Mouse (Mus musculus) liver, embryonic 14.5 days (tissue): ENCODE data around the gene Supt3. TPM values are rescaled to one million over a fixed set of nuclear protein-coding genes. Genes with fewer than 3 reads are reported as not detected.

Experiments used
- ATAC-seq: fragments of 200-750 bp; cut with Nextera tagmentation; 2 replicates; pipeline ENCODE4 v1.8.0; 2017; ENCODE audit warnings: moderate number of reproducible peaks, mild to moderate bottlenecking, moderate library complexity; ENCODE audit not compliant: insufficient read depth
- DNase-seq, 3 experiments: peaks; one replicate each; pipeline ENCODE4 v3.0.0-alpha.2; 2012 to 2013; ENCODE audit warnings: low read depth in 3 of 3, low spot score in 3 of 3
- H3K27ac ChIP-seq: fragments of 300-500 bp; sonication (generic); 2 replicates; pipeline ENCODE4 v1.5.1; 2014; ENCODE audit warnings: moderate library complexity, mild to moderate bottlenecking, control low read depth, inconsistent platforms
- H3K27me3 ChIP-seq: fragments of 300-500 bp; sonication (generic); 2 replicates; pipeline ENCODE4 v1.6.1; 2014; ENCODE audit warnings: mild to moderate bottlenecking, low read length, moderate library complexity; ENCODE audit not compliant: control insufficient read depth, insufficient read depth
- H3K36me3 ChIP-seq: fragments of 300-500 bp; sonication (generic); replicated peaks from 2 replicates; pipeline ENCODE4 v1.6.1; 2014; ENCODE audit warnings: low read depth; ENCODE audit not compliant: control insufficient read depth, insufficient read depth
- H3K4me1 ChIP-seq, 2 experiments: fragments of 200-500 bp in 1 of 2; fragments of 300-500 bp in 1 of 2; sonication (generic) in 1 of 2; replicated peaks; 2 replicates each; pipeline ENCODE4 v1.6.1; 2012 to 2014; ENCODE audit warnings: antibody characterized with exemption in 1 of 2, inconsistent platforms in 1 of 2, low read length in 1 of 2; ENCODE audit not compliant: control insufficient read depth in 2 of 2, insufficient read depth in 2 of 2
- H3K4me2 ChIP-seq: fragments of 300-500 bp; sonication (generic); 2 replicates; pipeline ENCODE4 v1.6.1; 2014; ENCODE audit warnings: low read depth, mild to moderate bottlenecking, control low read depth, moderate library complexity
- H3K4me3 ChIP-seq, 2 experiments: fragments of 200-500 bp in 1 of 2; fragments of 300-500 bp in 1 of 2; sonication (generic) in 1 of 2; 2 replicates each; pipeline ENCODE4 v1.5.1; 2012 to 2014; ENCODE audit warnings: low read depth in 2 of 2, low read length in 2 of 2, mild to moderate bottlenecking in 2 of 2, control low read depth in 1 of 2, inconsistent platforms in 1 of 2, moderate library complexity in 1 of 2; ENCODE audit not compliant: insufficient read depth in 1 of 2
- H3K9ac ChIP-seq: fragments of 300-500 bp; sonication (generic); replicated peaks from 2 replicates; pipeline ENCODE4 v1.6.1; 2014; ENCODE audit warnings: mild to moderate bottlenecking, control low read depth, moderate library complexity
- H3K9me3 ChIP-seq: fragments of 300-500 bp; sonication (generic); 2 replicates; pipeline ENCODE4 v1.6.1; 2016; ENCODE audit warnings: low read length, mixed read lengths; ENCODE audit not compliant: control insufficient read depth
- CTCF ChIP-seq: IDR thresholded peaks from 2 replicates; pipeline ENCODE4 v1.5.1; 2016; ENCODE audit warnings: antibody characterized with exemption, low read depth, control low read depth
- EP300 ChIP-seq: IDR thresholded peaks from 2 replicates; pipeline ENCODE4 v1.6.1; 2016; ENCODE audit warnings: antibody characterized with exemption, low read depth
- WGBS: fragments of 180-500 bp; shearing (Covaris S2); extraction: QIAGEN DNeasy Blood & Tissue Kit; methylation state at CpG from one replicate; pipeline ENCODE4 v1.1.7; 2014; ENCODE audit not compliant: insufficient replicate concordance; 5-methylcytosine and 5-hydroxymethylcytosine counted together
- polyA plus RNA-seq, 2 experiments: library from polyadenylated mRNA; depleted of rRNA in 1 of 2; stranded (reverse) in 1 of 2; unstranded in 1 of 2; fragments of >200 nt; fragmentation: Nextera tagmentation in 1 of 2; extraction: Ambion mirVana in 1 of 2; gene quantifications; 2 replicates each; pipeline versions ENCODE4 v1.2.1 to v1.2.3; 2012 to 2014

The Supt3 gene
- polyA plus RNA-seq, 2 experiments: 2.7 to 5.3 TPM

DNA sequence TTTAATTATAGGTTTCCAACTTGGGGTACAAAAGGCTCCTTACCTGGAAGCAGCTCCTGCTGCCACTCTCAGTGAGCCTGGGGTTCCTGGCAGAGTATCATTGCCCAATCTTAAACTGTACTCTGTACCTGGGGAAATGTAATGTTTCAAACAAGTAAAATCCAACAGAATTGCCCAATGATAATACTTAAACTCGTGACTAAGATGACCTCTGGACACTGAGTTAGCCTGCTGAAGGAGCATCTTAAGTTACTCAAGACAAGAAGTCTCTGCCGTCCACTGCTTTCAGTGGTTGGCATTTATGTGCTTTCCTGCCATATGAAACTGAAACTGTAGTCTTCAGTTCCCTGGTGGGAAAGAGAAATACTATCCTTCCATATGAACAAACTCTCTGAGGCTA is 279.9 kb downstream of the Supt3 start:
- 59% methylated on average over 2 of the region's 2 CpGs for WGBS
- no peak overlapping the region for H3K27ac ChIP-seq
- H3K4me2 ChIP-seq: no peak overlapping the region
- no peak overlapping the region for H3K4me3 ChIP-seq
- no peaks in the 10 kb centered on the region for H3K9me3 ChIP-seq
- H3K27me3 ChIP-seq: no peaks in the 10 kb centered on the region
- H3K9ac ChIP-seq: no peak overlapping the region
- no peaks in the 10 kb centered on the region for H3K36me3 ChIP-seq
- ATAC-seq (no peak), DNase-seq (no peak)
- TF ChIP-seq CTCF (no peak), EP300 (no peak)
- no peaks in the 10 kb centered on the region for H3K4me1 ChIP-seq

DNA sequence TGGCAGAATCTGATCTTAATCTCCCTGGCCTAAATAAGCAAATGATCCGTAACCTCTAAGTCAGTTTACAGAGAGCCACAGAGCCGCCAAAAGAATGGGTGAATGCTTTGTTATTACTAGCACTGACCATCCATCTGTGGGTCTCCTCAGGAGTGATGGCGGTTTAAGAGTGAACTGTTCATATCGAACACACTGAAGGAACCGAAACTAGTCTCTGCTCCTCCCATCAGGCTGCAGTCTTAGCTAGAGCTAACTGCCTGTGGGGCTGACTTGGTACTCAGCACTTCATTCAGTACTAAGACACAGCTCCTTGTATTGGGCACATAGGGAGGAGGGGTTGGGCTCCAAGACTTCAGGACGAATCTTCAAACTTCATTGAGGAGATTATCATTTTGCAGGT is 280.8 kb downstream of the Supt3 start:
- H3K27me3 ChIP-seq: no peaks in the 10 kb centered on the region
- H3K9ac ChIP-seq: no peak overlapping the region
- no peak overlapping the region for H3K4me3 ChIP-seq
- ATAC-seq (no peak), DNase-seq (no peak)
- H3K9me3 ChIP-seq: no peaks in the 10 kb centered on the region
- no peaks in the 10 kb centered on the region for H3K4me1 ChIP-seq
- H3K27ac ChIP-seq: no peak overlapping the region
- no peaks in the 10 kb centered on the region for H3K36me3 ChIP-seq
- no peak overlapping the region for H3K4me2 ChIP-seq
- WGBS: 73% methylated on average over 6 of the region's 6 CpGs
- TF ChIP-seq EP300 (no peak), CTCF (no peak)

DNA sequence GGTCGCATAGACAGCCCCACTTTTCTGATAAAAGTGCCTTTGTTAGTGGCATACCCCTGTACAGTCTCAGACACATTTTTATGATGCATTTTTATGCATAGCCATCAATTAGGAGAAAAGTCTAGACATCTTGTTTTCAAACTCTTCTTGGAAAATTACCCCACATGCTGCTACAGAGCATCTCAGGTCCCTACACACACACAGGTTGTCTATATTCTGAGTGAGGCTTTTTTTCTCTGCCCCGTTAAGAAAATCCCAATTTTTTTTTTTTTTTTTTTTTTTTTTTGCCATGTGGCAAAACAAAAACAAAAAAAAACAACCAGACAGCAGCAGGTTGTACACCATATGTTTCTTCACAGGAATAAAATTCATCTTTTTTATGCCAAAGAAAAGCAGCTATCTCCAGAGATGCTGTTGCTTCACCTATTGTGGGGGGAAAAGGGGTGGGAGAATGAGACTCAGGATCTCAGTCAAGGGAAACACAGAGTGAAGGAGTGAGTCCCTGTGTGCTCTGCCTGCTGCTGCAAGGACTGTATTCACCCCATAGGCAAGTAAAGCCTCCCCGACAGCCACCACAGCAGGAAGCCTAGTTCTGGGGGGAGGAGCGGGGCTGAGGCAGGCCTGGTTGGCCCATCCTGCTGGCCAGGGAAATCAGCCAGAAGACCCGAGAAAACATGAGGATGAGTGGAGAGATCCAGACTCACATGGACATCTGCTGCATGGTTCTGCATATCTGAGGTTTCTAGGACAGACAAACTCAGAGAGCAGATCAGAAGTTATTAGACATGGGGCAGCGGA is 281.8 kb downstream of the Supt3 start:
- no peak overlapping the region for H3K27ac ChIP-seq
- ATAC-seq: no peak
- H3K4me2 ChIP-seq: no peak overlapping the region
- no peaks in the 10 kb centered on the region for H3K4me1 ChIP-seq
- no peak overlapping the region for H3K9ac ChIP-seq
- 55% methylated on average over 6 of the region's 6 CpGs for WGBS
- TF ChIP-seq CTCF (no peak), EP300 (no peak)
- DNase-seq: no peak
- H3K4me3 ChIP-seq: no peak overlapping the region
- H3K27me3 ChIP-seq: no peaks in the 10 kb centered on the region
- H3K36me3 ChIP-seq: no peaks in the 10 kb centered on the region
- H3K9me3 ChIP-seq: no peaks in the 10 kb centered on the region

DNA sequence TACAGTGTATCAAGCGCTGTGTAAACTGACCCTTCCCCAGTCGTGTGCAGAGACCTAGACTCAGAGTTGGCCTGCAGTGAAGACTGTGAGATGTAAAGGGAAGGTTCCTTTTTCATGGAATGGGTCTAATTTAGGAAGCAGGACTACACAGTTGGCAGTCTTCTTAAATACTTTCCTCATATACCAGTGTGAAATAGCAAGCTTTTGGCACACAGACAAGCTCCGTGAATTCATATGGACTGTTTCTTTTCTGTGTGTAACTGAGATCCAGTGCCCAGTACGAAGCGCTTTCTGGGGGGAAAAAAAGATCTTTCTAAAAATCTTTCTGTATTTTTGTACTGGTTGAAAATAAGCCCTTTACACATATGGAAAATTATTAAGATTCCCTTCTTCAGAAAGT is 286.8 kb downstream of the Supt3 start:
- TF ChIP-seq EP300: no peak
- no peak for TF ChIP-seq CTCF
- H3K36me3 ChIP-seq: no peaks in the 10 kb centered on the region
- ATAC-seq: no peak
- no peaks in the 10 kb centered on the region for H3K27me3 ChIP-seq
- no peak overlapping the region for H3K27ac ChIP-seq
- WGBS: 73% methylated on average over 5 of the region's 5 CpGs
- no peak for DNase-seq
- H3K4me3 ChIP-seq: no peak overlapping the region
- H3K4me1 ChIP-seq: no peaks in the 10 kb centered on the region
- no peak overlapping the region for H3K4me2 ChIP-seq
- H3K9ac ChIP-seq: no peak overlapping the region
- no peaks in the 10 kb centered on the region for H3K9me3 ChIP-seq

DNA sequence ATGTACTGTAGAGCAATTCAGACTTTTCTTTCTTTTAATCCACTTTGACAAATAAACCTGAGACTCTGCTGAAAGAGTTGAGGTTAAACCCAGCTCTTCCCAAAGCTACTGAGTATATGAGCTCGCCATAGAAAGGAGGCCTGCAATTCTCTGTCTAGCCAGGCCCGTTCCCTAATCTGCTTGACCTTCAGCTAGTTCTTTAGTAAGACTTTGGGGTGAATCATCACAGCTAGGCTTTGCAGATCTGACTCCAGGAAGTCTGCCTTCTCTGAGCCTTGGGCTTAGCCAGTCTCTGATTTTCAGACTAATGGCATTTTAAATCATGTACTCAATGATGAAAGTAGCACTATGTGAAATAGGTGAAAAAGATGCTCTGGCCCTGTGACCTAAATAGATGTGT is 288.5 kb downstream of the Supt3 start:
- no peak overlapping the region for H3K9ac ChIP-seq
- TF ChIP-seq CTCF: no peak
- TF ChIP-seq EP300: no peak
- H3K4me3 ChIP-seq: no peak overlapping the region
- no peaks in the 10 kb centered on the region for H3K4me1 ChIP-seq
- H3K27ac ChIP-seq: no peak overlapping the region
- H3K27me3 ChIP-seq: no peaks in the 10 kb centered on the region
- H3K36me3 ChIP-seq: no peaks in the 10 kb centered on the region
- WGBS: 49% methylated on average over 2 of the region's 2 CpGs
- DNase-seq (no peak), ATAC-seq (no peak)
- no peak overlapping the region for H3K4me2 ChIP-seq
- H3K9me3 ChIP-seq: no peaks in the 10 kb centered on the region
